Mouse (Mus musculus) left cerebral cortex, adult 8-10 months (tissue): ENCODE measurements around the gene Tchh. TPM values are rescaled to one million over a fixed set of nuclear protein-coding genes. Genes with fewer than 3 reads are reported as not detected.
A peak's percentile ranks its signal among the peaks of the same experiment; 100 is the strongest.
"Not testable (repeated sequence)": the region's sequence is repeated elsewhere in the genome, so short reads cannot be mapped to it uniquely, and the experiment has no call there.

Source experiments
- DNase-seq, 2 experiments: peaks; one replicate each; pipeline ENCODE4 v3.0.0; 2022; ENCODE audit warnings: low spot score in 2 of 2
- microRNA-seq, 2 experiments: library from miRNA; unstranded; fragments of <30 nt; microRNA quantifications; one replicate each; pipeline ENCODE4 v1.2.0; 2022
- total RNA-seq, 4 experiments: library from RNA; stranded (reverse); gene quantifications; 2 replicates each; pipeline ENCODE4 v1.2.4; 2022

The Tchh gene
- total RNA-seq, 4 experiments from 2014 or later: 2.2 to 3.1 (median 2.5) TPM

DNA sequence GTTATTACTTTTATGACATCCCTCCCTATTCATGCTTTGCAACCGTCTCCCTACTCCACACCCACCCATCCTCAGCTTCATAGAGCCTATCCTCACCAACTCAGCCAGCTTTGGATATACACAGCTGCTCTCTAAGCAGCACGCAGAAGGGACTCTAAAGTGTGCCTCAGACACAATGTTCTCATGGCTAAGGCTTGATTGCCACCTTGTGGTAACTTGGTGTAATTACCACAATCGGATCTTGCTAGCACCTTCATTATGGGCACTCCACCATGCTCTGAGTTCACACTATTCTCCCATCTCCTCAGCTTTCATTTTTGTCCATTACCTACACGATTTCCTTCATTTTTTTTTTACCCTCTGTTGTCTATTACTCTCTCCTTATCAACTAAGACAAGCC is 51.9 kb downstream of the Tchh start:
- peak in 1 of 2 experiments; percentile 33 for DNase-seq

DNA sequence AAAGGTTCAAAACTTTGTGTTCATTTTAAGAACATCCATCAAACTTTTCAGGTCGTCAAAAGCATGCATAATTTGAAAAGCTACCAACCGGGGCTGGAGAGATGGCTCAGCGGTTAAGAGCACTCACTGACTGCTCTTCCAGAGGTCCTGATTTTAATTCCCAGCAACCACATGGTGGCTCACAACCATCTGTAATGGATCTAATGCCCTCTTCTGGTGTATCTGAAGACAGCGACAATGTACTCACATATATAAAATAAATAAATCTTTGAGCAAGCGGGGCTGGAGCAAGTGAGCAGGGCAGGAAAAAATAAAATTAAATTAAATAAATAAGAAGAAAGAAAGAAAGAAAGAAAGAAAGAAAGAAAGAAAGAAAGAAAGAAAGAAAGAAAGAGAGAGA is 52.6 kb downstream of the Tchh start:
- DNase-seq: not testable (repeated sequence)

DNA sequence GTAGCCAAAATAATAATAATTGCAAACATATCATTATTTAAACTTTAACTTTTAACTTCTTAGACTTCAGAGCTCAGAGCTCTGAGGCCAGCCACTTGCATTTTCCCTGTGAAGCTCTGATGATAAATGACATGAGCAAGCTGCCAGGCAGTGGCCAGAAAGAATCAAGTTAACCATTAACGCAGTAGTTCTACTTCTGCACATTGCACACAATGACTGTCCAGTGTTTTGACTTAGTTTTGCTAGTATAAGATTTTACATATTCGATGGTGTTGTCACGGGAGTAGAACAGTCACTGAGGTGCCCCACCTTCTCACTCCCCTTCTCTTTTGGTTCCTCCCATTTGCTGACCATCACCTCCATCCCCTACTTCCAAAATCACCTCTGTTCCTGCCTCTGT is 55.0 kb downstream of the Tchh start:
- DNase-seq: no peak

Small RNA genes lying within 50 kb of the gene (microRNA-seq; reads per million reads assigned to microRNA genes)
- 0 reads per million in 2 experiments for gene Gm22752

Other genes with a start within 250 kb of the Tchh start
- not detected for gene Flg2, start 245.1 kb upstream of the Tchh start, total RNA-seq
- not detected for gene Flg, start 168.8 kb upstream of the Tchh start, total RNA-seq
- gene Hrnr, start 122.6 kb upstream of the Tchh start, total RNA-seq: not detected
- gene Rptn, start 48.6 kb upstream of the Tchh start, total RNA-seq: not detected
- not detected for gene Tchhl1, start 26.4 kb downstream of the Tchh start, total RNA-seq
- gene S100a11, start 78.2 kb downstream of the Tchh start, total RNA-seq: 10 to 100 TPM in 3 of 4 experiments, 1 to 10 TPM in 1; 8.2 to 14.0 (median 11.7) TPM
- 10 to 100 TPM; 33.0 to 45.7 (median 33.9) TPM for gene S100a10, start 112.8 kb downstream of the Tchh start, total RNA-seq
- not detected for gene Tdpoz2, start 210.4 kb downstream of the Tchh start, total RNA-seq
- not detected for gene Tdpoz1, start 234.0 kb downstream of the Tchh start, total RNA-seq